Mouse (Mus musculus) v-Abl transformed pro-B cells (cell line): ENCODE results near the gene Syngr1.
"Not testable (repeated sequence)": the region's sequence is repeated elsewhere in the genome, so short reads cannot be mapped to it uniquely, and the experiment has no call there.

Experiments used
- in situ Hi-C, 2 experiments: fragments of 400-800 bp; cut with MboI; formaldehyde crosslinking; loops; one replicate each; pipeline ENCODE4 v1.15.1; 2025; ENCODE audit not compliant: unreplicated experiment in 2 of 2

The Syngr1 gene

GRCm38 (mm10) chr15:80105490-80106410 lies 14.6 kb downstream of the Syngr1 start:
- in situ Hi-C loops, result no loop called here

GRCm38 (mm10) chr15:80107143-80107542 lies 16.0 kb downstream of the Syngr1 start:
- in situ Hi-C loops, result no loop called here

GRCm38 (mm10) chr15:80107575-80107974 lies 16.4 kb downstream of the Syngr1 start:
- in situ Hi-C loops, result no loop called here

- in situ Hi-C loops, result loop anchor here in 1 of 2 experiments (10.0 kb wide), 1 partner anchor 103 kb away; no protein-coding TSS in a partner anchor
Measured at GRCm38 (mm10) chr15:80111436-80111835, 20.3 kb downstream of the Syngr1 start.

- in situ Hi-C loops, result loop anchor here in 1 of 2 experiments (10.0 kb wide), 1 partner anchor 102 kb away; no protein-coding TSS in a partner anchor
Measured at GRCm38 (mm10) chr15:80112499-80112898, 21.4 kb downstream of the Syngr1 start.

- in situ Hi-C loops, result loop anchor here in 1 of 2 experiments (10.0 kb wide), 1 partner anchor 100 kb away; no protein-coding TSS in a partner anchor
Measured at GRCm38 (mm10) chr15:80114414-80114813, 23.3 kb downstream of the Syngr1 start.

- in situ Hi-C loops, result loop anchor here in 1 of 2 experiments (10.0 kb wide), 1 partner anchor 100 kb away; no protein-coding TSS in a partner anchor
Measured at GRCm38 (mm10) chr15:80115256-80115655, 24.1 kb downstream of the Syngr1 start.

GRCm38 (mm10) chr15:80115866-80116794 lies 25.0 kb downstream of the Syngr1 start:
- in situ Hi-C loops, result loop anchor here in 1 of 2 experiments (10.0 kb wide), 1 partner anchor 99 kb away; no protein-coding TSS in a partner anchor

GRCm38 (mm10) chr15:80117154-80117553 lies 26.0 kb downstream of the Syngr1 start:
- in situ Hi-C loops, result loop anchor here in 1 of 2 experiments (10.0 kb wide), 1 partner anchor 98 kb away; no protein-coding TSS in a partner anchor

- in situ Hi-C loops, result loop anchor here in 1 of 2 experiments (10.0 kb wide), 1 partner anchor 96 kb away; no protein-coding TSS in a partner anchor
Measured at GRCm38 (mm10) chr15:80119076-80119475, 27.9 kb downstream of the Syngr1 start.

GRCm38 (mm10) chr15:80121721-80122325 lies 30.7 kb downstream of the Syngr1 start:
- in situ Hi-C loops, result no loop called here

GRCm38 (mm10) chr15:80122431-80122830 lies 31.3 kb downstream of the Syngr1 start:
- in situ Hi-C loops, result not testable (repeated sequence)

GRCm38 (mm10) chr15:80124651-80125050 lies 33.5 kb downstream of the Syngr1 start:
- in situ Hi-C loops, result no loop called here

- in situ Hi-C loops, result no loop called here
Measured at GRCm38 (mm10) chr15:80127191-80127590, 36.1 kb downstream of the Syngr1 start.

GRCm38 (mm10) chr15:80129982-80130381 lies 38.8 kb downstream of the Syngr1 start:
- in situ Hi-C loops, result no loop called here

GRCm38 (mm10) chr15:80130689-80131088 lies 39.6 kb downstream of the Syngr1 start:
- in situ Hi-C loops, result no loop called here

GRCm38 (mm10) chr15:80131421-80131820 lies 40.3 kb downstream of the Syngr1 start:
- in situ Hi-C loops, result no loop called here

GRCm38 (mm10) chr15:80132452-80132851 lies 41.3 kb downstream of the Syngr1 start:
- in situ Hi-C loops, result no loop called here

GRCm38 (mm10) chr15:80132993-80133586 lies 42.0 kb downstream of the Syngr1 start, which contains the start of gene Tab1:
Gene Tab1 (plus strand): TSS chr15:80133127.
- in situ Hi-C loops, result no loop called here
